Mouse (Mus musculus): ENCODE measurements at regions not wholly inside any gene's neighbourhood (a gene's known extent, or its start where the extent isn't known, plus 50 kb on each side); places are given as distances from the start of the nearest gene placed in this dataset.

DNA sequence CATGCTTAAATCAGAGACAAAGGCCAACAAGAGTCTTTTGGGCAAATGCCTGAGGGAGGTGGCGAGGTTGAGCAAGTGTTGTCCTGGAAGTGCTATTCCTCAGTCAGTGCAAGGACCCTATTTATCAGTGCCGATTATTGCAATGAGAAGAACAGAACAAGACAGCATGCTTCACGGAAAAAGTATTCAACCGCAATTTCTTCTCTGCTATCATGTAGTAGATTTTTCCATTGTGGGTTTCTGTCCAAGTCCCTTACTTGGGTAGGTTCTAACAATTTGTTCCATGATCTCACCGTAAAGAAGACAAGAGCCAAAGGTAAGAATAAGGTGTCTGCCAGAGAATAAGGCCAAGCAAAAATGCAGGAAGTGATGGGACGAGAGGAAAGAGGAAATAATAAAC, 186.2 kb downstream of the Arl4a start:
- H3K27ac ChIP-seq = no peak overlapping the region
- no peak for TF ChIP-seq CTCF (IDR thresholded peaks at IDR 0.05; ENCODE audit: low read depth)
- H3K4me1 ChIP-seq (replicated peaks; ENCODE audit: insufficient read depth, low read length) = no peaks in the 10 kb centered on the region
- ATAC-seq (replicated peaks; ENCODE audit: low FRiP score, low read depth) (no peak), DNase-seq (ENCODE audit: low spot score) (no peak)
- H3K9me3 ChIP-seq (replicated peaks; ENCODE audit: low read length) = no peaks in the 10 kb centered on the region
- H3K4me2 ChIP-seq (ENCODE audit: low read length) = no peak overlapping the region
- H3K4me3 ChIP-seq (replicated peaks; ENCODE audit: low read depth, low read length) = no peak overlapping the region
- H3K27me3 ChIP-seq (ENCODE audit: insufficient read depth, low read length) = no peaks in the 10 kb centered on the region
- no peak overlapping the region for H3K9ac ChIP-seq (ENCODE audit: low read depth, low read length)
- no peaks in the 10 kb centered on the region for H3K36me3 ChIP-seq (ENCODE audit: insufficient read depth, low read length)
- WGBS = 88% methylated on average over 6 of the region's 6 CpGs

DNA sequence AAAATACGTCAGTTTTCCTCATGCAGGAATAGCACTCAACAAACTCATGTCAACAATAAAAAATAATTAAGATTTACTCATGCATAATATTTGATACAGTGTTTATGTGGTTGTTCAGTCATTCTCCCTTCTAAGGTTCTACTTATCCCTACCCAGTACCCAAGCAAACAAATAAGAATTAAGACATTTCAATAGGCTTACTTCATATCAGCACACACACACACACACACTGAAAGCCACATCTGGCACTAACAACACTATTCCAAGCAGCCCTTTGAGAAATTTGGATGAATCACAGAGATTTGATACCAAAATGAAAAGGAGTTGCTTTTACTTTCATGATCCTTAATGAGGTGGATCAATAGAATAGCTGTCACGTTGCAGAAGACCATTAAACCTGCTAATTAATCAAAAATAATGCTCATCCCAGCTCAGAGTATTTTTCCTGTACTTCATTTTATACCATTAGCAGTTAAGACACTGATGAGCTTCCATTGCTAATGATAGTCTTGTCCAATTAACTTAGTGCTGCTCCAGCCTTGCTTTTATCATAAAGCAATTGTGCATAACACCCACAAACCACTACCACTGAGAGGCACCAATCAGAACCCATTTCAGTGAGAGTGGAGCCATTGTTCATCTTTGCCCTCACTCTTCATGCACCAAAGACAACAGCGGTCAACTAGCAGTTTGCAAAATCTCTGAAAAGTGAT, 188.3 kb downstream of the Arl4a start:
- Histone ChIP-seq H3K4me1 (replicated peaks; ENCODE audit: insufficient read depth, low read length) (no peaks in the 10 kb centered on the region), H3K27ac (no peak overlapping the region), H3K9me3 (replicated peaks; ENCODE audit: low read length) (no peaks in the 10 kb centered on the region), H3K4me3 (replicated peaks; ENCODE audit: low read depth, low read length) (no peak overlapping the region), H3K9ac (ENCODE audit: low read depth, low read length) (no peak overlapping the region), H3K36me3 (ENCODE audit: insufficient read depth, low read length) (no peaks in the 10 kb centered on the region), H3K27me3 (ENCODE audit: insufficient read depth, low read length) (no peaks in the 10 kb centered on the region), H3K4me2 (ENCODE audit: low read length) (no peak overlapping the region)
- ATAC-seq (replicated peaks; ENCODE audit: low FRiP score, low read depth) = no peak
- no peak for DNase-seq (ENCODE audit: low spot score)
- WGBS = 75% methylated on average over 3 of the region's 3 CpGs
- TF ChIP-seq CTCF (IDR thresholded peaks at IDR 0.05; ENCODE audit: low read depth) = no peak

DNA sequence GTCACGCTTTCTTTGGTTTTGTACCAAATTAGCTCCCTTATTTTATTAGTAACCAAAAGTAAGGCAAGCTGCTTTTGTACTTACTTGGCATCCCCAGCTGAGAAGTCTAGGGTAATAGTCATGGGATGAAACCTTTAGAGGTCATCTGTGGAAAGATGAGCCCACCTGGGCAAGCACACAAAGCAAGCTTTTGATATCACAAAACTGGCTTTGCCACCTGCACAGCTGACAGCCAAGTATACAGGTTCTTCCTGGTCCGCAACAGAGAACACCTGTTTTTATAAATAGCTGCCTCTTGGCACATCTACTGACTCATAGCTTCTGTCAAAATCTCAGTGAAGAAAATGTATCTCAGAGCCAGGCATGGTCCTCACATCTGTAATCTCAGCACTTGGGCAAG, 197.2 kb downstream of the Arl4a start:
- no peaks in the 10 kb centered on the region for H3K27me3 ChIP-seq (ENCODE audit: insufficient read depth, low read length)
- no peak for TF ChIP-seq CTCF (IDR thresholded peaks at IDR 0.05; ENCODE audit: low read depth)
- no peaks in the 10 kb centered on the region for H3K4me1 ChIP-seq (replicated peaks; ENCODE audit: insufficient read depth, low read length)
- H3K9ac ChIP-seq (ENCODE audit: low read depth, low read length) = no peak overlapping the region
- DNase-seq (ENCODE audit: low spot score) = no peak
- no peaks in the 10 kb centered on the region for H3K9me3 ChIP-seq (replicated peaks; ENCODE audit: low read length)
- 93% methylated on average over 2 of the region's 2 CpGs for WGBS
- no peak overlapping the region for H3K4me2 ChIP-seq (ENCODE audit: low read length)
- H3K27ac ChIP-seq = no peak overlapping the region
- no peak for ATAC-seq (replicated peaks; ENCODE audit: low FRiP score, low read depth)
- H3K4me3 ChIP-seq (replicated peaks; ENCODE audit: low read depth, low read length) = no peak overlapping the region
- no peaks in the 10 kb centered on the region for H3K36me3 ChIP-seq (ENCODE audit: insufficient read depth, low read length)

DNA sequence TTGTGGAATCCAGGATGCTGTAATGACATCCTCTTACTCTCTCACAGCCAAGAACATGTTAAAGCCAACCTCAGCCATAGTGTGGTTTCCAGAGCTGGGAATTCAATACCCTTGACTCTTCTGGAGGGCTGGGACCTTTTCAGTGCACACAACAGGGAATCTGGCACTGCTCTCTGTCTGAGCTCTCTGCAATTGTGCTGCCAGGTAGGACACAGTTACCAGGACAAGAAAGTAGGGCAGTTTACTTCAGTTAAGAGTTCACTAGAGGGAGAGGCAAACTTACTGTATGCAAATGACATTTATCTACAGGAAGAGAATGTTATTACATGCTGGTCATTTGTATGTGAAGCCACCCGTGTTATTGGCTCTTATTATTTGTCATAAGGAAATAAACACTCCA, 197.6 kb downstream of the Arl4a start:
- Histone ChIP-seq H3K27me3 (ENCODE audit: insufficient read depth, low read length) (no peaks in the 10 kb centered on the region), H3K27ac (no peak overlapping the region), H3K4me2 (ENCODE audit: low read length) (no peak overlapping the region), H3K9me3 (replicated peaks; ENCODE audit: low read length) (no peaks in the 10 kb centered on the region), H3K4me1 (replicated peaks; ENCODE audit: insufficient read depth, low read length) (no peaks in the 10 kb centered on the region), H3K4me3 (replicated peaks; ENCODE audit: low read depth, low read length) (no peak overlapping the region), H3K36me3 (ENCODE audit: insufficient read depth, low read length) (no peaks in the 10 kb centered on the region), H3K9ac (ENCODE audit: low read depth, low read length) (no peak overlapping the region)
- 71% methylated on average over 1 of the region's 1 CpGs for WGBS
- no peak for DNase-seq (ENCODE audit: low spot score)
- no peak for TF ChIP-seq CTCF (IDR thresholded peaks at IDR 0.05; ENCODE audit: low read depth)
- ATAC-seq (replicated peaks; ENCODE audit: low FRiP score, low read depth) = no peak

DNA sequence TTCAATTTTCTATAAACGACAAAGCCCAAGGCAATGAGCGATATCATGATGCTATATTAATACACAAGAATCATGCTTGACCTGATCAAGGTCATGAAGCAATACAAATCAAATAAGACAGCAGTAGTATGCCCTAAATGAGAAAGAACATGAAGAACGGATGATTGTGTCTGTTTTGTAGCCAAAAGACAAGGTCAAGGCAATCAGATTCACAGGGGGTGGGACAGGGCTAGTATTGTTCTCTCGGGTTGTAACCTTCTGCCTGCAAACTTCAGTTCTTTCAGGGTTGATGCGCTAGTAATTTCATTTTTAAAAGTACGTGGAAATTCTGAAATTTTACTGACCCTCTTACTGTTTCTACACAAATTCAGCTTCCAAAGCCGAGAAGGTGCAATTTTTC, 206.7 kb downstream of the Arl4a start:
- Histone ChIP-seq H3K9ac (ENCODE audit: low read depth, low read length) (no peak overlapping the region), H3K9me3 (replicated peaks; ENCODE audit: low read length) (no peaks in the 10 kb centered on the region), H3K27me3 (ENCODE audit: insufficient read depth, low read length) (no peaks in the 10 kb centered on the region), H3K4me1 (replicated peaks; ENCODE audit: insufficient read depth, low read length) (no peaks in the 10 kb centered on the region), H3K4me2 (ENCODE audit: low read length) (no peak overlapping the region), H3K27ac (no peak overlapping the region), H3K36me3 (ENCODE audit: insufficient read depth, low read length) (no peaks in the 10 kb centered on the region), H3K4me3 (replicated peaks; ENCODE audit: low read depth, low read length) (no peak overlapping the region)
- WGBS = 83% methylated on average over 7 of the region's 7 CpGs
- DNase-seq (ENCODE audit: low spot score) = no peak
- no peak for TF ChIP-seq CTCF (IDR thresholded peaks at IDR 0.05; ENCODE audit: low read depth)
- ATAC-seq (replicated peaks; ENCODE audit: low FRiP score, low read depth) = no peak

DNA sequence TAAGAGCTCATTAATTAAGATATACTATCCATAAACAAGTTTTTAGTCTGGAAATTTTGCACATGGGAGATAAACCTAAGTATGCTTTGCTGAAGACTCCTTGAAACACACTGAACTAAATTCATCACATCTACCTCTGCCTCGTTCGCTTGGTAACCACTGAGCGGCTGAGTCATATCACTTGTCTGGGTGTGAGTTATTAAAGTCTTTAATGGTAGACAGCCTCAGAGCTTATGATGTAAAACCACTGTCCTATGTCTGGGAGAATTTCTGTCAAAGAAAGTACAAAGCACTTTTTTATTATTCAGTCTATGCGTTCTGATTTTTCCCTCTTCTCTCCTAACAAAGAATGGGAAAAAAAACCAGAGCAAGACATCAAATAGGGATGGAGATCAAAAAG, 207.3 kb downstream of the Arl4a start:
- no peak for TF ChIP-seq CTCF (IDR thresholded peaks at IDR 0.05; ENCODE audit: low read depth)

DNA sequence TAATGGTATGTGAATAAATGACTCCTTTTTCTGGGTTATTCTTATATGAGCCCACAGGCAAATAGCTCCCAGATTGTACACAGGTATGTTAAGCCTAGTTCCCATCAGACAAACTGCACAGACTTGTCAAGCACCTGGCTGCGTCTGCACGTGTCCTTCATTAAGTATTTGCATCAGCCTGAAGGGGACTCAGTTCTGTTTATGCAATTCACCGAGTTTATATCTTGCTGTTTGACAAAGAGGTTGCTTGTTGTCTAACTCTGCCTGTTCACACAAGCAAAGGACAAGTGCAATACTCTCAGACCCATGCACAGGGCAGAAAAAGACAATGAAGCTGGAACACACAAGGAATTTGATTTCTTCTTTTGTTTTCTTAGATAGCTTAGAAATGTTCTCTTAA, 215.2 kb downstream of the Arl4a start:
- no peaks in the 10 kb centered on the region for H3K9me3 ChIP-seq (replicated peaks; ENCODE audit: low read length)
- ATAC-seq (replicated peaks; ENCODE audit: low FRiP score, low read depth) (no peak), DNase-seq (ENCODE audit: low spot score) (no peak)
- WGBS = 77% methylated on average over 3 of the region's 3 CpGs
- H3K9ac ChIP-seq (ENCODE audit: low read depth, low read length) = no peak overlapping the region
- TF ChIP-seq CTCF (IDR thresholded peaks at IDR 0.05; ENCODE audit: low read depth) = no peak
- H3K4me2 ChIP-seq (ENCODE audit: low read length) = no peak overlapping the region
- H3K4me3 ChIP-seq (replicated peaks; ENCODE audit: low read depth, low read length) = no peak overlapping the region
- no peak overlapping the region for H3K27ac ChIP-seq
- H3K36me3 ChIP-seq (ENCODE audit: insufficient read depth, low read length) = no peaks in the 10 kb centered on the region
- H3K27me3 ChIP-seq (ENCODE audit: insufficient read depth, low read length) = no peaks in the 10 kb centered on the region
- H3K4me1 ChIP-seq (replicated peaks; ENCODE audit: insufficient read depth, low read length) = no peaks in the 10 kb centered on the region

More for the DNA sequence above, 207.3 kb downstream of the Arl4a start:
- ATAC-seq (replicated peaks; ENCODE audit: low FRiP score, low read depth) (no peak), DNase-seq (ENCODE audit: low spot score) (peak; percentile 8)
- Histone ChIP-seq H3K27ac (no peak overlapping the region), H3K9ac (ENCODE audit: low read depth, low read length) (no peak overlapping the region), H3K36me3 (ENCODE audit: insufficient read depth, low read length) (no peaks in the 10 kb centered on the region), H3K4me1 (replicated peaks; ENCODE audit: insufficient read depth, low read length) (no peaks in the 10 kb centered on the region), H3K4me3 (replicated peaks; ENCODE audit: low read depth, low read length) (no peak overlapping the region), H3K27me3 (ENCODE audit: insufficient read depth, low read length) (no peaks in the 10 kb centered on the region), H3K9me3 (replicated peaks; ENCODE audit: low read length) (no peaks in the 10 kb centered on the region), H3K4me2 (ENCODE audit: low read length) (no peak overlapping the region)
- WGBS = 75% methylated on average over 4 of the region's 4 CpGs

Data from kidney, postnatal 0 days (tissue).